ENCODE assay signal across 9 mouse cellular contexts in genomic region chr11:114880589-114880988, GRCm38 (mm10). TPM values are rescaled to one million over a fixed set of nuclear protein-coding genes. Genes with fewer than 3 reads are reported as not detected.
DNase-seq lines count a peak whose midpoint lies in the region; ATAC-seq and TF ChIP-seq lines count a peak whose summit lies in the region.
"Had no signal": no experiment of that assay in that cellular context is flagged by ENCODE, and none has a peak within 500 bp of the region (broad histone marks: within the 10 kb centered on the region; RNA-seq: fewer than 3 reads in every experiment).

No protein-coding gene starts in this region.

- no peaks in the 10 kb centered on the region for H3K36me3 ChIP-seq in limb, embryonic 11.5 days (ENCODE audit: control insufficient read depth, insufficient read depth, low read length)
- H3K36me3 ChIP-seq in limb, embryonic 10.5 days, result no peaks in the 10 kb centered on the region
- H3K36me3 ChIP-seq: G1E had no signal

- H3K9ac ChIP-seq in limb, embryonic 11.5 days (ENCODE audit: low read length), result no peak overlapping the region

- H3K9me3 ChIP-seq in limb, embryonic 11.5 days (ENCODE audit: control insufficient read depth, low read length), result no peaks in the 10 kb centered on the region
- H3K9me3 ChIP-seq in limb, embryonic 10.5 days (replicated peaks), result no peaks in the 10 kb centered on the region

- DNase-seq in cerebellum, adult 11 months, result peak; percentile 32
- peak; percentile 68 for DNase-seq in limb, embryonic 11.5 days (ENCODE audit: low spot score)
- DNase-seq in limb, embryonic 10.5 days (ENCODE audit: low spot score), result no peak
- peak; percentile 29 for DNase-seq in layer of hippocampus, adult 9-10 months (ENCODE audit: low spot score)
- DNase-seq in right cerebral cortex, postnatal 4 days, result peak; percentile 60
- no peak for DNase-seq in kidney, adult 18-20 months

- TF ChIP-seq POLR2A in bone marrow, adult 2 months (IDR thresholded peaks at IDR 0.05; ENCODE audit: borderline replicate concordance, control insufficient read depth, low read depth, low read length), result no peak

- no peaks in the 10 kb centered on the region for H3K27me3 ChIP-seq in limb, embryonic 11.5 days (ENCODE audit: control insufficient read depth, insufficient read depth, low read length)
- H3K27me3 ChIP-seq in limb, embryonic 10.5 days (ENCODE audit: low read depth, poor library complexity, severe bottlenecking), result no peaks in the 10 kb centered on the region

- WGBS in limb, embryonic 11.5 days, result 0% methylated on average over 1 of the region's 1 CpGs
- 0% methylated on average over 1 of the region's 1 CpGs for WGBS in limb, embryonic 10.5 days
- WGBS in bone marrow, adult 2 months, result 0% methylated on average over 1 of the region's 1 CpGs

- no peak overlapping the region for H3K4me2 ChIP-seq in limb, embryonic 11.5 days (ENCODE audit: low read depth, severe bottlenecking)

- no peak for ATAC-seq in cerebellum, adult (ENCODE audit: insufficient number of reproducible peaks, low FRiP score, low TSS enrichment)
- no peak for ATAC-seq in limb, embryonic 11.5 days (ENCODE audit: insufficient number of reproducible peaks, low FRiP score, low TSS enrichment, low read depth)

- no peak overlapping the region for H3K27ac ChIP-seq in limb, embryonic 11.5 days (replicated peaks; ENCODE audit: low read depth, low read length)
- no peak overlapping the region for H3K27ac ChIP-seq in limb, embryonic 10.5 days
- peak overlapping the region; percentile 66 for H3K27ac ChIP-seq in bone marrow, adult 2 months (ENCODE audit: control insufficient read depth, insufficient read depth, low read depth, low read length, poor library complexity)

- H3K4me1 ChIP-seq in limb, embryonic 11.5 days (ENCODE audit: control insufficient read depth, insufficient read depth, low read length), result peaks cover 5% of the 10 kb centered on the region
- peaks cover 19% of the 10 kb centered on the region for H3K4me1 ChIP-seq in limb, embryonic 10.5 days
- peaks cover 22% of the 10 kb centered on the region for H3K4me1 ChIP-seq in bone marrow, adult 2 months (ENCODE audit: control insufficient read depth, insufficient read depth, low read length)

- peak; percentile 65 for TF ChIP-seq CTCF in bone marrow, adult 2 months (IDR thresholded peaks at IDR 0.05; ENCODE audit: control insufficient read depth, insufficient read depth, low read length)

- H3K4me3 ChIP-seq in limb, embryonic 11.5 days (ENCODE audit: low read depth, low read length), result no peak overlapping the region
- no peak overlapping the region for H3K4me3 ChIP-seq in limb, embryonic 10.5 days
- H3K4me3 ChIP-seq in bone marrow, adult 2 months (replicated peaks; ENCODE audit: control insufficient read depth, low read depth, low read length), result no peak overlapping the region

RNA-seq across cellular contexts. Expression of gene Cd300a, which starts 9.3 kb away (rescaled TPM):
- polyA plus RNA-seq in limb, embryonic 11.5 days (2014; fragmentation: Nextera tagmentation; extraction: Ambion mirVana), result 0.45 and 0.61 TPM in 2 replicates
- 0.49 and 0.67 TPM in 2 replicates for polyA plus RNA-seq in limb, embryonic 10.5 days (2016; fragmentation: Nextera tagmentation; extraction: Ambion mirVana)
- polyA plus RNA-seq in bone marrow, adult 2 months (2011; ENCODE audit: insufficient read depth, insufficient read length, low replicate concordance, missing spikeins), result 4.7 and 15.1 TPM in 2 replicates
- polyA plus RNA-seq: G1E had no signal

RNA-seq across cellular contexts. Expression of gene Gprc5c, which starts 29.6 kb away (rescaled TPM):
- 38.8 and 41.1 TPM in 2 replicates for polyA plus RNA-seq in limb, embryonic 11.5 days (2014; fragmentation: Nextera tagmentation; extraction: Ambion mirVana)
- polyA plus RNA-seq in limb, embryonic 10.5 days (2016; fragmentation: Nextera tagmentation; extraction: Ambion mirVana), result 40.7 and 50.1 TPM in 2 replicates
- 1.1 and 1.4 TPM in 2 replicates for polyA plus RNA-seq in bone marrow, adult 2 months (2011; ENCODE audit: insufficient read depth, insufficient read length, low replicate concordance, missing spikeins)
- polyA plus RNA-seq: G1E had no signal

RNA-seq across cellular contexts. Expression of gene Cd300lb, which starts 53.6 kb away (rescaled TPM):
- not detected in 2 replicates for polyA plus RNA-seq in limb, embryonic 11.5 days (2014; fragmentation: Nextera tagmentation; extraction: Ambion mirVana)
- not detected in 2 replicates for polyA plus RNA-seq in limb, embryonic 10.5 days (2016; fragmentation: Nextera tagmentation; extraction: Ambion mirVana)
- polyA plus RNA-seq in bone marrow, adult 2 months (2011; ENCODE audit: insufficient read depth, insufficient read length, low replicate concordance, missing spikeins), result 3.1 and 17.5 TPM in 2 replicates
- polyA plus RNA-seq: G1E had no signal

Comparison
In these comparisons a context has a peak if more than half of its experiments do, and no peak if none do; other contexts are left out.
1. DNase-seq: peak in cerebellum, adult 11 months (single experiment), limb, embryonic 11.5 days (single experiment), layer of hippocampus, adult 9-10 months (single experiment) and right cerebral cortex, postnatal 4 days (single experiment); none in limb, embryonic 10.5 days (single experiment) and kidney, adult 18-20 months (single experiment).
2. RNA of gene Gprc5c, which starts 29.6 kb away (polyA plus RNA-seq): 40.7 to 50.1 TPM in limb, embryonic 10.5 days and 38.8 to 41.1 TPM in limb, embryonic 11.5 days; 1.1 to 1.4 TPM in bone marrow, adult 2 months; every median in the first group is over 10 times any median in the second.